ENCODE assay signal across 19 mouse cellular contexts in the genomic region with DNA sequence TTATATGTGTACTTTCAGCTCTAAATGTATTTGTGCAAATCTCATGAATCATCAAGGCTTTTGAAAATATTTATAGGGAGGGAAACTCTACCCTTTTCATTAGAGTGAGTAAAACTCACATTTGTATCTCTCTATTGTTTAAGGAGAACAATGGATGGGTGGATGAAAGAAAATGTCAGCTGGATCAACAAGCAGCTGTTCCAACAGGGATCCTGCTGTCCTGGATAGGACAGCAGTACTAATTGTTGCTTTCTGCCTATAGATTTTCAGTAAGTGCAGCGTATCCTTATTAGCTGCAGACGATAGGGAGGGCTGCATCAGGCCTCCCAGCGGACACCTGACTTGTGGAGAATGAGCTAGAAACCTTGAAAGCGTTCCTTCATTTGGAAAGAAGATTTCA.
DNase-seq lines count a peak whose midpoint lies in the region; TF ChIP-seq lines count a peak whose summit lies in the region.
"Had no signal": no experiment of that assay in that cellular context is flagged by ENCODE, and none has a peak within 500 bp of the region (broad histone marks: within the 10 kb centered on the region; RNA-seq: fewer than 3 reads in every experiment).

No protein-coding gene starts in this region.

- no peak for TF ChIP-seq CTCF in C2C12 (IDR thresholded peaks at IDR 0.05; ENCODE audit: control insufficient read depth, insufficient read depth, insufficient read length)
- TF ChIP-seq CTCF in left cerebral cortex, adult 2 months (IDR thresholded peaks at IDR 0.05) = no peak

- no peak for TF ChIP-seq POLR2A in myocyte (IDR thresholded peaks at IDR 0.05; ENCODE audit: insufficient read length, low read depth)

- H3K79me3 ChIP-seq in C2C12 (ENCODE audit: low read depth) = no peaks in the 10 kb centered on the region

- intact Hi-C loops in left cerebral cortex, adult 2 months (cut with DNase I) = no loop called here

- DNase-seq in retina, postnatal 1 day = peak; percentile 44
- no peak for DNase-seq in left cerebral cortex, adult 2 months (ENCODE audit: extremely low spot score in 1 of 2, low spot score in 2 of 2)
- no peak for DNase-seq in frontal cortex, postnatal 36 days (ENCODE audit: low spot score in 2 of 2)
- DNase-seq: adrenal gland, adult 8-10 months; adrenal gland, postnatal 14 days; adrenal gland, postnatal 36 days; cerebellum, adult 11-12 months; cerebellum, adult 2 months; cerebellum, adult 9-10 months; cerebellum, postnatal 25 days; forebrain, postnatal 0 days had no signal

- H3K4me3 ChIP-seq in C2C12 (ENCODE audit: insufficient read depth, poor library complexity, severe bottlenecking) (no peak overlapping the region), myocyte (no peak overlapping the region)
- no peak overlapping the region for H3K4me3 ChIP-seq in left cerebral cortex, adult 2 months
- H3K4me3 ChIP-seq: embryonic facial prominence, embryonic 13.5 days; forebrain, embryonic 13.5 days; forebrain, embryonic 15.5 days had no signal

- no peak overlapping the region for H3K4me2 ChIP-seq in myocyte (ENCODE audit: low read depth)
- H3K4me2 ChIP-seq: embryonic facial prominence, embryonic 13.5 days; forebrain, embryonic 13.5 days; forebrain, embryonic 15.5 days had no signal

- H3K36me3 ChIP-seq in C2C12 (ENCODE audit: control insufficient read depth, insufficient read depth) (no peaks in the 10 kb centered on the region), myocyte (ENCODE audit: control insufficient read depth, insufficient read depth) (no peaks in the 10 kb centered on the region)
- H3K36me3 ChIP-seq: embryonic facial prominence, embryonic 13.5 days; forebrain, embryonic 15.5 days; G1E had no signal

- H3K79me2 ChIP-seq in C2C12 (ENCODE audit: control insufficient read depth, insufficient read depth) (no peaks in the 10 kb centered on the region), myocyte (ENCODE audit: control insufficient read depth, insufficient read depth) (no peaks in the 10 kb centered on the region)

- no peak overlapping the region for H3ac ChIP-seq in C2C12 (ENCODE audit: control insufficient read depth, insufficient read length, low read depth)
- no peak overlapping the region for H3ac ChIP-seq in myocyte (ENCODE audit: control insufficient read depth, insufficient read length)

- H3K27me3 ChIP-seq in C2C12 (ENCODE audit: control insufficient read depth, insufficient read depth, insufficient read length) = no peaks in the 10 kb centered on the region
- no peaks in the 10 kb centered on the region for H3K27me3 ChIP-seq in myocyte (ENCODE audit: control insufficient read depth, insufficient read depth, insufficient read length)
- H3K27me3 ChIP-seq: CH12.LX; embryonic facial prominence, embryonic 13.5 days; forebrain, embryonic 13.5 days; forebrain, embryonic 15.5 days; Patski had no signal

- H3K27ac ChIP-seq in left cerebral cortex, adult 2 months = no peak overlapping the region
- H3K27ac ChIP-seq: embryonic facial prominence, embryonic 13.5 days; forebrain, embryonic 13.5 days; forebrain, embryonic 15.5 days had no signal

TF ChIP-seq in C2C12, 6 proteins besides CTCF, POLR2A, EP300 and RAD21:
- TF ChIP-seq MYOD1 (IDR thresholded peaks at IDR 0.05; ENCODE audit: control insufficient read depth, insufficient read length, low read depth) (peak; percentile 66), MYOG (IDR thresholded peaks at IDR 0.05; ENCODE audit: control insufficient read depth, extremely low read depth, insufficient read length) (no peak)

TF ChIP-seq in myocyte, 11 proteins besides CTCF, POLR2A, EP300 and RAD21:
- TF ChIP-seq CEBPB (IDR thresholded peaks at IDR 0.05; ENCODE audit: insufficient read depth, poor library complexity, severe bottlenecking) = no peak
- no peak for TF ChIP-seq TCF3 (IDR thresholded peaks at IDR 0.05; ENCODE audit: insufficient read length, low read depth)
- peak in 2 of 3 experiments; percentile 69 to 79 for TF ChIP-seq MYOD1 (IDR thresholded peaks at IDR 0.05; ENCODE audit: control insufficient read depth in 1 of 3, insufficient read length in 2 of 3, low read depth in 2 of 3)
TF ChIP-seq in myocyte: peak in this region for 1.
